Mouse (Mus musculus) embryonic facial prominence, embryonic 13.5 days (tissue): ENCODE data around the gene Npr3. TPM values are rescaled to one million over a fixed set of nuclear protein-coding genes. Genes with fewer than 3 reads are reported as not detected.

Source experiments
- ATAC-seq: fragments of 200-750 bp; cut with Nextera tagmentation; 2 replicates; pipeline ENCODE4 v1.8.0; 2017; ENCODE audit warnings: low read depth; ENCODE audit not compliant: insufficient number of reproducible peaks, insufficient read depth, low FRiP score, low TSS enrichment
- H3K27ac ChIP-seq: fragments of 300-500 bp; sonication (generic); 2 replicates; pipeline ENCODE4 v1.5.1; 2015; ENCODE audit warnings: moderate library complexity, mild to moderate bottlenecking, inconsistent platforms
- H3K27me3 ChIP-seq: fragments of 300-500 bp; sonication (generic); 2 replicates; pipeline ENCODE4 v1.6.1; 2015; ENCODE audit warnings: mild to moderate bottlenecking, inconsistent platforms
- H3K36me3 ChIP-seq: fragments of 300-500 bp; sonication (generic); 2 replicates; pipeline ENCODE4 v1.6.1; 2015; ENCODE audit warnings: mild to moderate bottlenecking, inconsistent platforms
- H3K4me1 ChIP-seq: fragments of 300-500 bp; sonication (generic); 2 replicates; pipeline ENCODE4 v1.6.1; 2015; ENCODE audit warnings: inconsistent platforms
- H3K4me2 ChIP-seq: fragments of 300-500 bp; sonication (generic); 2 replicates; pipeline ENCODE4 v1.6.1; 2015; ENCODE audit warnings: moderate library complexity, mild to moderate bottlenecking, inconsistent platforms
- H3K4me3 ChIP-seq: fragments of 300-500 bp; sonication (generic); 2 replicates; pipeline ENCODE4 v1.5.1; 2015; ENCODE audit warnings: mild to moderate bottlenecking, inconsistent platforms
- H3K9ac ChIP-seq: fragments of 300-500 bp; sonication (generic); 2 replicates; pipeline ENCODE4 v1.6.1; 2015; ENCODE audit warnings: mild to moderate bottlenecking, inconsistent platforms
- H3K9me3 ChIP-seq: fragments of 300-500 bp; sonication (generic); 2 replicates; pipeline ENCODE4 v1.6.1; 2016; ENCODE audit warnings: inconsistent platforms
- WGBS: fragments of 180-500 bp; shearing (Covaris S2); methylation state at CpG from one replicate; pipeline ENCODE4 v1.1.7; 2015; ENCODE audit warnings: mixed read lengths; 5-methylcytosine and 5-hydroxymethylcytosine counted together
- polyA plus RNA-seq: library from polyadenylated mRNA; unstranded; fragments of >200 nt; fragmentation: Nextera tagmentation; extraction: Ambion mirVana; gene quantifications from 2 replicates; pipeline ENCODE4 v1.2.1, GENCODE M21; 2015

Npr3 gene
- polyA plus RNA-seq, 1 experiment from 2014 or later: 5.8 TPM

DNA sequence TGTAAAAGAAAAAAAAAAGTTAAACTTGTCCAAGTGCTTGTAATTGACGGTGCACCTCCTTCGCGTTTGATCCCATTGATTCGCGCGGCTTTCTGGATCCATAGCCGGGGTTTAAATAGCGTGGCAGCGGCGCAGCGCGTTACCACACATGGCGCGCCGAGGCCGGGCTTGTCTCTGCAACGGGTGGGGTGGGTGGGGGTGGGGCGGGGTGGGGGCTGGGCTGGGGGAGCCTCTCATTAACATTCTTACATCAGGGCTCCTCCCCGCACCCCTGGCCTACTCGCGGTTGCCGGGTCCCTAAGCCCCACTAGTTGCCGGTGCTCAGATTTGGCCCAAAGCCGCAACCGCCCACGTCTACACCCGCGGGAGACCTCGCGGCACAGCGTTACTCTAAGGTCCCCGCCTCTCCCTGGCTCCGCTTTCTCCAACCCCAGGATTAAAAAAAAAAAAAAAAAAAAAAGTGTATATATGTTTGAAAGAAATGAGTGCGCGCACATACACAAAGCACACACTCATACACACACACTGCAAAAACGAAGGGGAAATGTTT lies 991 bp downstream of the Npr3 start:
- H3K9me3 ChIP-seq: no peaks in the 10 kb centered on the region
- peak overlapping the region; percentile 95 for H3K4me2 ChIP-seq
- H3K4me3 ChIP-seq: peak overlapping the region; percentile 58
- 0 out of 2 replicates have a peak, but pooled peaks have one; percentile 44 for ATAC-seq
- under 1% methylated on average over 36 of the region's 36 CpGs for WGBS
- 0 out of 2 replicates have a peak overlapping the region, but pooled peaks have one; percentile 81 for H3K27ac ChIP-seq
- H3K9ac ChIP-seq: peak overlapping the region; percentile 71
- H3K27me3 ChIP-seq: peaks cover 56% of the 10 kb centered on the region
- H3K4me1 ChIP-seq: peaks cover 32% of the 10 kb centered on the region
- no peaks in the 10 kb centered on the region for H3K36me3 ChIP-seq

DNA sequence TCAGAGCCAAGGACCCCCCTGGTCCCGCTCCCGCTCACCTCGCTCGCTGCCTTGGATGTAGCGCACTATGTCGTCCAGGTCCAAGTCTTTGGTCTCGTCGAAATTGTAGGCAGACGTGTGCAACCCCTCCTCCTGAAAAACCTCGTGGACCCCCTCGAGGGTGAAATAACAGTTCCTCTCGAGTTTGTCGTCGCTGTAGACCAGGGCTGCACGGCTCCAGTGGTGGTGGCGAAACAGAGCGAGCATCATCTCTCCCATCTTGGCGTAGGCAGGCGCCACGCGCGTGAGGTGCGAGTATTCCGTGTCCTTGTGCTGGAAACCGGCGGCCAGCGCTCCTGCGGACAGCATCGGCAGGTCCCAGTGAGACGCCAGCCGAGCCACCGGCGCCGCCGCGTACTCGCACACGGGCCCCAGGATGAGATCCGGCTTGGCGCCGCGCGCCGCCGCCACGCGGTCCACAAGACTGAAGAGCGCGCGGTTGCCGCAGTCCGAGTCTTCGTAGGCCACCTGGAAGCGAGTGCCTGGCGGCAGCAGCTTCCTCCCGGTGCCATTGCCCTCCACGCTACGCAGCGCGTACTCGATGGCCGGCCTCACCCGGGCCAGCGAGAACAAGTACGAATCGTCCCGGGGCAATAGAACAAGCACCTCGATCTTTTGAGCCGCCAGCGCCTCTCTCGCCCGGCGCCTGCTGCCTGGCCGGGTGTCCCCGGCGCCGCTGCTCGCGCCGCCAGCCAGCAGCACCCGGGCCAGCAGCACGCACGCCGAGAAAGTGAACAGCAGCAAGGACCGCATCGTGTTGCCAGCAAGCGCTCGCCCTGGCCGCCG lies 2.0 kb downstream of the Npr3 start:
- under 1% methylated on average over 89 of the region's 90 CpGs for WGBS
- H3K36me3 ChIP-seq: no peaks in the 10 kb centered on the region
- peaks cover 32% of the 10 kb centered on the region for H3K4me1 ChIP-seq
- H3K9ac ChIP-seq: peak overlapping the region; percentile 76
- H3K4me3 ChIP-seq: peak overlapping the region; percentile 58
- H3K27ac ChIP-seq: peak overlapping the region; percentile 64
- no peaks in the 10 kb centered on the region for H3K9me3 ChIP-seq
- no peak for ATAC-seq
- H3K4me2 ChIP-seq: peak overlapping the region; percentile 95
- H3K27me3 ChIP-seq: peaks cover 62% of the 10 kb centered on the region

DNA sequence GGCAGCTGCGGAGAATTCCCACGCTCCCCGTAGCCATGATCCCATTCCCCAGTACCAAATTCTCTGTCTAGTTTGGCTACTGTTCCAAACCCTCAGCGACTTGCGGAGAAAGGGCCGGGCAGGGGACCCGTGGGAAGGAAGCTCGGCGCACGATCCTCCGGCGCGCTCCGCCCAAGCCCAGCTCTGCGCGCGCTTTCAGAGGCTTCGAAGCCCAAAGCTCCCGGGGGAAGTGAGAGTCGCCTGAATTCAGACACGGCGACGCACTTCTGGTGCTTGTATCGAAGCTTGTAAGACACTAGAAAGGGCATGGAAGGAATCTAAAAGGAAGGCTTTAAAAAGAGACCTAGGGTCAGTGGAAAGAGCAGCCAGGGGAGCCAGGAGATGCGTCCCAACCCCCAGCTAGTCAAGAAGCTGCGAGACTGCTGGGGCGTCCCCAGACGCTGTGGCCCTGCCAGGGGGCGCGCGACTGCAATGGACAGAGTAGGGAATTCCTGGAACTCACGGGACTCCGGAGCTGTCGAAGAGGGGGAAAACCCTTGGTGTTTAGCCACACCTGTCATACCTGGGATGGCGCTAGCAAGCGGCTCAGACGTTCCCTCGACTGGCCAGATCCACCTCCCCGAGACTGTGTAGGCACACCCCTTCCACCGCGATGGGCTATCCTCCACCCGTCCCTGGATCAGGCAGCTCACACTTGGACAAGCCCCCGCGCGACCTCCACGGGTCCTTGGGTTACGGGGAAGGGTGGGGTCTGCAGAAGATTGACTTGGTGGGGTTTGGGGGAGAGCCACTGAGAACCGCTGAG lies 2.8 kb downstream of the Npr3 start:
- no peak for ATAC-seq
- no peaks in the 10 kb centered on the region for H3K9me3 ChIP-seq
- no peaks in the 10 kb centered on the region for H3K36me3 ChIP-seq
- H3K9ac ChIP-seq: peak overlapping the region; percentile 76
- H3K4me2 ChIP-seq: peak overlapping the region; percentile 95
- peak overlapping the region; percentile 58 for H3K4me3 ChIP-seq
- peak overlapping the region; percentile 44 for H3K27ac ChIP-seq
- H3K4me1 ChIP-seq: peaks cover 32% of the 10 kb centered on the region
- H3K27me3 ChIP-seq: peaks cover 62% of the 10 kb centered on the region
- under 1% methylated on average over 48 of the region's 48 CpGs for WGBS

DNA sequence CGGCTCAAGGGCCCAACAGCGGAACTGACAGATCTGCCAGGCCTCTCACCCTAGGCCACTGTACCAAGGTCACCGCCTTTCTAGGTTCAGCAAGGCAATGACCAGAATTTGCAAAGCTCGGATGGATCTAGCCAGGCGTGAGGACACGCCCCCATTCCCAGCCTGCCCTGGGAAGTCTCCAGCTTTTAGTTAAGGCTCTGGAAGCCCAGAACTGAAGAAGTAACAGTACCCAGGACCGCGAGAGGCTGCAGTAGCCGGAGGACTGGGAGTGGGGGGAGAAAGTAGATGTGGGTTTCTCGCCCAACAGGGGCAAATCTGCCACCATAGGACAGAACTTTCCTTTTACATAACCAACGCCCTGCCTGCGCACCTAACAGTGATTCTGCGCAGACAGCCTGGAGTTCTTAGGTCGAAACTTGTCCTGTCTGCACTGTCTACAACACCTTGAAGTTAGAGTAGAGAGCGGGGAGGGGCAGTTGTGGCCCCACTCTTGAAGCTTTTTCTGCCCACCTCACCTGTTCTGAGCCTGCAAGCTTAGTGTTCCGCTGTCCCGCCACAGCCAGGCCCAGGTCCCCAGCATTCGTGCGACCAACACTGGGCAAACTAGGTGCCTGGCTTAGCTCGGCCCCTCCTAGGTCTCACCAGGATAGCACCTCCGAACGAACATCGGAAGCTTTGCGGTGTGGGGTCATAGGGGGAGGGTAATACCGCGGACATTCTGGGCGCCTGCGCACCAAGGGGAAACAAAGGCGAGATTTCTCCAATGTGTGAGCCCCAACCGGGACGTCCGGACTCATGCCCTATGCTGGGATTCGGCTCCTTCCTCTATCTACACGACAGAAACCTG lies 3.7 kb downstream of the Npr3 start:
- Histone ChIP-seq H3K4me1 (peaks cover 32% of the 10 kb centered on the region), H3K9ac (peak overlapping the region; percentile 76), H3K4me2 (peak overlapping the region; percentile 95), H3K27me3 (peaks cover 61% of the 10 kb centered on the region), H3K9me3 (no peaks in the 10 kb centered on the region), H3K27ac (peak overlapping the region; percentile 44; the same call in 1 of the 2 replicates), H3K4me3 (peak overlapping the region; percentile 58), H3K36me3 (no peaks in the 10 kb centered on the region)
- no peak for ATAC-seq
- 2% methylated on average over 34 of the region's 34 CpGs for WGBS

DNA sequence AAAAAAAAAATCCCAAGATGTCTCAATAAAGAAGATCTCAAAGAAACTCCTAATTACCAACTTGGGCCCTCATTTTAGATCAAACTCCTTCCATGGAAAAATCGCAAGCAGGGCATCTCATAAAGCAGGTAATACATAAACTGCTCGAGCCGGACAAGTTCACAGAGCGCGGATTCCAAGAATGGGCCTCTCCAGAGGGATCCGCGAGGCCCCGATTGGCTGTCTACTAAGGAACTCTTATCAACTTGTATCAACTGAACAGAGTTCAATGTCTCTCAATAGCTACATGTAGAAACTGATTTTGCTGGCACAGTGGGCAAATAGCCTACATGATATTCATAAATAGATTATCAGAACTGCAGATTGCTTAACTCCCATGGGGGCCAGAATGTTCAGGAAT lies 9.5 kb downstream of the Npr3 start:
- Histone ChIP-seq H3K4me2 (no peak overlapping the region), H3K4me1 (no peaks in the 10 kb centered on the region), H3K9ac (no peak overlapping the region), H3K27me3 (peaks cover 12% of the 10 kb centered on the region), H3K4me3 (no peak overlapping the region), H3K27ac (no peak overlapping the region), H3K9me3 (no peaks in the 10 kb centered on the region), H3K36me3 (no peaks in the 10 kb centered on the region)
- ATAC-seq: no peak
- 94% methylated on average over 8 of the region's 8 CpGs for WGBS

DNA sequence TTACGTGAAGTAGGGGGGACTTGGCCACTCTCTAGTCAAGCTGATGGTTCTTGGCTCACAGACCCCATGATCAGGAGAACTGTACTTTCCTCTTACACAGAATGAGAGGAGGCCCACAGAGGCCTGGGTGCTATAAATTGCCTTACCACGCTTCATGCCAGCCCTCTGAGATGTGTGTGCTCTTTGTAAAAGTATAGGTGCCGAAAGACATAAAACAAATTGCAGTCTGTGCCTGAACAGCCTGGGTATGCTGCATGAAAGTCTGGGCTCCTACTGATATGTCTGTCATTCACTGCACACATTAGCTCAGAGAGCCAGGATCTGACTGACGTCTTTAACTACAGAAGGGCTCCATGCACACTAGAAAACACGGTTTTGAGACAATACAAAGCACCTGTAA lies 9.9 kb downstream of the Npr3 start:
- Histone ChIP-seq H3K9ac (no peak overlapping the region), H3K4me2 (no peak overlapping the region), H3K27me3 (peaks cover 8% of the 10 kb centered on the region), H3K36me3 (no peaks in the 10 kb centered on the region), H3K4me3 (no peak overlapping the region), H3K4me1 (no peaks in the 10 kb centered on the region), H3K27ac (no peak overlapping the region), H3K9me3 (no peaks in the 10 kb centered on the region)
- WGBS: 85% methylated on average over 5 of the region's 5 CpGs
- ATAC-seq: no peak

DNA sequence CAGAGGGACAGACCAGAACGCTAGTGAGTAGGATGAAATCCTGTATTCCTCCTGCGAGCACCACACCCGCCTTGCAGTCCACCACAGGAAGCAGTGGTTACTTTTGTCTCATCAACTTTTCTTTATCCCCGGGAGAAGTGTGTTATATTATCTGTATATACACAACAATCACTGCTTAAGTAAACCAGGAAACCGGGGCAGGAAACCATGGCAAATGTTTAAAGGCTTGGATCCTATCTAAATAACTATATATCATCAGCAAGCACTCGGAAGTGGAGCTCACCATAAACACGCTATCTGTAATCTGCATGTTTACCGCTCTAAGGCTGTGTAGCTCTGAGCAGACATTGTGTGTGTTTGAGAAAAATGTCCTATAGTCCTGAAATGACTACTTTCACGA lies 13.1 kb downstream of the Npr3 start:
- Histone ChIP-seq H3K27me3 (no peaks in the 10 kb centered on the region), H3K4me3 (no peak overlapping the region), H3K4me2 (no peak overlapping the region), H3K4me1 (no peaks in the 10 kb centered on the region), H3K9ac (no peak overlapping the region), H3K9me3 (no peaks in the 10 kb centered on the region), H3K36me3 (no peaks in the 10 kb centered on the region), H3K27ac (no peak overlapping the region)
- ATAC-seq: no peak
- WGBS: 77% methylated on average over 9 of the region's 9 CpGs

DNA sequence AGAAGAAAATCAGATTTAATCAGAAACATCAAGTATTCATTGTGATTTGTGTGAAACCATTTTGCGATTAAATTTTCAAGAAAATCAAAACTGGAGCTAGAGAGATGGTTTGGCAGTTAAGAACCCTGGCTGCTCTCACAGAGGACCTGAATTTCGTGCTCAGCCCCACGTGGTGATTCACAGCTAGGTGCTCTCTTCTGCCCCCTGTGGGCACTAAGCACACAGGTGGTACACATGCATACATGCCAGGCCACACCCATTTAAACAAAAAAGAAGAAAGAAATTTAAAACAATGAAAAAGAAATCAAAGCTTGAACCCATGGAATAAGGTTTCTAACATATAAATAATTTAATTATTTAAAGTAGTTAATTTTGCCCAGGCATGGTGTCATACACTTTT lies 15.7 kb downstream of the Npr3 start:
- no peaks in the 10 kb centered on the region for H3K27me3 ChIP-seq
- H3K4me3 ChIP-seq: no peak overlapping the region
- no peak overlapping the region for H3K9ac ChIP-seq
- 60% methylated on average over 3 of the region's 3 CpGs for WGBS
- H3K9me3 ChIP-seq: no peaks in the 10 kb centered on the region
- ATAC-seq: no peak
- H3K4me2 ChIP-seq: no peak overlapping the region
- no peaks in the 10 kb centered on the region for H3K36me3 ChIP-seq
- no peak overlapping the region for H3K27ac ChIP-seq
- no peaks in the 10 kb centered on the region for H3K4me1 ChIP-seq

DNA sequence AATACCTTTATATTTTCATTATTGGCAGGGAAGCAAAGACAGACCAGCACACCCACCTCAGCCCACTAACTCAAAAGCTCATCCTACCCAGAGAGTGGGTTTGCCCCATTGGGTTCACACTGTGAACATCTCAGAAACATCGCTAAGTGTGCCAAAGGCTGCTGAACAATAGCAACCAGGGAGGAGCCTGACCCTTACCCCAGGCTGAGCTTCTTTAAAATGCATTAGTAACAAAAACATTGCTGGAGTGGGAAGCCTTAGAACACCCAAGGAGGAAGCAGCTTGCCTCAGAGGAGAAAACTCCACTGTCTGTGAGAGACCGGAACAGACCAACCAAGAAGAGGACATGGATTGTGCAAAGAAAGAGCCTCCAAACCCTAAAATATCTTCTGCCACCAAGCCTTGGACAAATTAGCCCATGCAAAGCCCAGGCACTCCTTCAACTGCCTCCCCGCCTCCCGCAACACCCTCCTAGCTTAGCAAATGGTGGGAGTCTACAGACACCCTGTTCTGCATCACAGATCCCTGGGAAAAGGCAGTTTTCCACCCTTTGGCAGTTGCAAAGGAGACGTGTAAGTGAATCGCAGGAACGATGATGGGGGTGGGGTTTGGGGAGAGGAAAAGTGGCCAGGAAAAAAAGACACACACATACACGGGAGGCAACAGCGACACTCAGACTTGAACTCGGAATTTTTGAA lies 24.4 kb downstream of the Npr3 start:
- Histone ChIP-seq H3K4me3 (no peak overlapping the region), H3K4me2 (no peak overlapping the region), H3K27me3 (no peaks in the 10 kb centered on the region), H3K27ac (no peak overlapping the region), H3K4me1 (peaks cover 3% of the 10 kb centered on the region; the same call in 1 of the 2 replicates), H3K9me3 (0 out of 2 replicates have a peak, but pooled peaks cover 7% of the 10 kb centered on the region), H3K36me3 (no peaks in the 10 kb centered on the region; the same call in 1 of the 2 replicates), H3K9ac (no peak overlapping the region)
- WGBS: 61% methylated on average over 10 of the region's 10 CpGs
- no peak for ATAC-seq

DNA sequence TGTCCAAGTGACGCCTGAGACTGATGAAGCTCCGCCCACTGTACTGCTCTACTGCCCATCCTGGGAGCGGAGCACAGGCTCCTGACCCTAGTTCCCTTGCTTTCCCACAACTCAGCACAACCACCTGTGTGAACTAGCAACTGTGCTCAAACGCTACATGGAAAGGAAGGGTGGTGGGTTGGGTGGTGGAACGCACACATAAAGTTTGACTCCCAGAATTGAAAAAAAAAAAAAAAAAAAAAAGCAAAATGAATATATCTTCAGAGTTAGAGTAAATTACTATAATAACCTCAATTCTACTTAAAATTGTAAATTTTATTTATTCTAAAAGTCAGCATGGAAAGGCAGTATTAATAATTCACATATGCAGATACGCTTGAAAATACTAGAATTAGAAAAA lies 25.3 kb downstream of the Npr3 start:
- 89% methylated on average over 6 of the region's 6 CpGs for WGBS
- no peak overlapping the region for H3K4me2 ChIP-seq

More for the DNA sequence above, 25.3 kb downstream of the Npr3 start:
- Histone ChIP-seq H3K36me3 (no peaks in the 10 kb centered on the region; the same call in 1 of the 2 replicates), H3K4me3 (no peak overlapping the region), H3K27me3 (no peaks in the 10 kb centered on the region), H3K27ac (no peak overlapping the region), H3K9ac (no peak overlapping the region), H3K4me1 (peaks cover 3% of the 10 kb centered on the region; the same call in 1 of the 2 replicates), H3K9me3 (0 out of 2 replicates have a peak, but pooled peaks cover 7% of the 10 kb centered on the region)
- no peak for ATAC-seq
